Mouse (Mus musculus) myocyte (in vitro differentiated cells): Measurements from ENCODE around the gene Ogfod3. TPM values are rescaled to one million over a fixed set of nuclear protein-coding genes. Genes with fewer than 3 reads are reported as not detected.
A peak's percentile ranks its signal among the peaks of the same experiment; 100 is the strongest.

Experiments
- H3K27me3 ChIP-seq: one replicate; pipeline ENCODE4 v1.6.1; 2011; ENCODE audit not compliant: control insufficient read depth, insufficient read depth, insufficient read length
- H3K36me3 ChIP-seq: one replicate; pipeline ENCODE4 v1.6.1; 2011; ENCODE audit not compliant: control insufficient read depth, insufficient read depth
- H3K4me2 ChIP-seq: one replicate; pipeline ENCODE4 v1.6.1; 2011; ENCODE audit warnings: low read depth, control low read depth
- H3K4me3 ChIP-seq: one replicate; pipeline ENCODE4 v1.5.1; 2011; ENCODE audit warnings: mild to moderate bottlenecking, control low read depth, moderate library complexity
- H3K79me2 ChIP-seq: one replicate; pipeline ENCODE4 v1.6.1; 2011; ENCODE audit not compliant: control insufficient read depth, insufficient read depth
- H3ac ChIP-seq: one replicate; pipeline ENCODE4 v1.6.1; 2011; ENCODE audit not compliant: control insufficient read depth, insufficient read length
- CEBPB ChIP-seq: IDR thresholded peaks from 2 replicates; pipeline ENCODE4 v1.6.1; 2011; ENCODE audit warnings: mild to moderate bottlenecking, moderate library complexity; ENCODE audit not compliant: poor library complexity, insufficient read depth, severe bottlenecking
- E2F4 ChIP-seq: IDR thresholded peaks from one replicate; pipeline ENCODE4 v1.6.1; 2011; ENCODE audit warnings: mild to moderate bottlenecking, control low read depth, moderate library complexity; ENCODE audit not compliant: insufficient read depth
- MAX ChIP-seq: IDR thresholded peaks from one replicate; pipeline ENCODE4 v1.6.1; 2011; ENCODE audit warnings: low read depth, mild to moderate bottlenecking, control low read depth
- MYOD1 ChIP-seq, 3 experiments: IDR thresholded peaks; one replicate each; pipeline ENCODE4 v1.6.1; 2011; ENCODE audit warnings: control low read depth in 2 of 3, low read depth in 2 of 3, mild to moderate bottlenecking in 2 of 3, moderate library complexity in 1 of 3; ENCODE audit not compliant: insufficient read length in 2 of 3, control insufficient read depth in 1 of 3
- MYOG ChIP-seq, 3 experiments: IDR thresholded peaks; one replicate each; pipeline ENCODE4 v1.6.1; 2011; ENCODE audit warnings: control low read depth in 2 of 3, low read depth in 2 of 3, mild to moderate bottlenecking in 2 of 3; ENCODE audit not compliant: insufficient read length in 2 of 3, control insufficient read depth in 1 of 3, insufficient read depth in 1 of 3
- POLR2A ChIP-seq: IDR thresholded peaks from one replicate; pipeline ENCODE4 v1.6.1; 2011; ENCODE audit warnings: low read depth, mild to moderate bottlenecking, control low read depth, moderate library complexity; ENCODE audit not compliant: insufficient read length
- POLR2AphosphoS2 ChIP-seq: IDR thresholded peaks from one replicate; pipeline ENCODE4 v1.6.1; 2011; ENCODE audit warnings: low read depth, control low read depth; ENCODE audit not compliant: insufficient read length
- REST ChIP-seq: IDR thresholded peaks from one replicate; pipeline ENCODE4 v1.6.1; 2011; ENCODE audit warnings: mild to moderate bottlenecking, control low read depth, moderate library complexity; ENCODE audit not compliant: insufficient read depth, insufficient read length
- SRF ChIP-seq: IDR thresholded peaks from one replicate; pipeline ENCODE4 v1.6.1; 2011; ENCODE audit warnings: low read depth; ENCODE audit not compliant: control insufficient read depth, insufficient read length
- TCF12 ChIP-seq: IDR thresholded peaks from one replicate; pipeline ENCODE4 v1.6.1; 2011; ENCODE audit warnings: mild to moderate bottlenecking, control low read depth; ENCODE audit not compliant: poor library complexity, insufficient read depth, severe bottlenecking
- TCF3 ChIP-seq: IDR thresholded peaks from one replicate; pipeline ENCODE4 v1.6.1; 2011; ENCODE audit warnings: low read depth, control low read depth; ENCODE audit not compliant: insufficient read length
- USF1 ChIP-seq: IDR thresholded peaks from one replicate; pipeline ENCODE4 v1.6.1; 2011; ENCODE audit warnings: low read depth, mild to moderate bottlenecking, control low read depth, moderate library complexity
- polyA plus RNA-seq: library from polyadenylated mRNA; unstranded; fragments of >200 nt; fragmentation: generic; extraction: Trizol; gene quantifications from one replicate; pipeline ENCODE4 v1.2.1, GENCODE M21; 2012; ENCODE audit warnings: missing spikeins

Gene Ogfod3
- polyA plus RNA-seq, 1 experiment, result 12.5 TPM

GRCm38 (mm10) chr11:121198622-121199021, 5.9 kb downstream of the Ogfod3 start:
- Histone ChIP-seq H3K36me3 (no peaks in the 10 kb centered on the region), H3K27me3 (no peaks in the 10 kb centered on the region), H3K4me3 (no peak overlapping the region), H3K79me2 (no peaks in the 10 kb centered on the region), H3K4me2 (no peak overlapping the region), H3ac (no peak overlapping the region)
- TF ChIP-seq MYOG (IDR thresholded peaks at IDR 0.05; ENCODE audit: control insufficient read depth in 1 of 3, insufficient read depth in 1 of 3, insufficient read length in 2 of 3, low read depth in 2 of 3) (no peak), SRF (no peak), USF1 (no peak), CEBPB (peak; percentile 60; the same call in 1 of the 2 replicates), TCF3 (no peak), TCF12 (no peak), POLR2A (no peak), REST (no peak)

DNA sequence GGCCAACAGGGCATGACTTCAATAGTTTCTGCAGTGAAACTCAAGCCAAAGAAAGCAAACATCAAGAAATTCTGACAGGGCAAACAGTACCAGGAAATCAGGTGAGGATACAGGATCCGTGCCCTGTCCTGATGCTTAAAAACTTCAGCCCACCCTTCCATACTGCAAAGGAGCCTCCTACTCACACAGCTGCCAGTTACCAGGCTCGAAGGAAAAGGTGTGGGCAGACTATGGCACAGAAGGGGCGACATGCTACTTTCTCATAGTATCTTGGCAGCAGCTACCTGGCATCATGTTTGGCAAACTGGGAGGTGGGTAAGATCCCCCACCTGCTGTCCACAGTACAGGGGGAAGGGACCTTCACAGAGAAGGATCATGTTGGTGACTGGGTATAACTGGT, 11.1 kb downstream of the Ogfod3 start:
- TF ChIP-seq MYOD1 (IDR thresholded peaks at IDR 0.05; ENCODE audit: control insufficient read depth in 1 of 3, insufficient read length in 2 of 3, low read depth in 2 of 3) (no peak), USF1 (no peak), CEBPB (no peak), E2F4 (no peak), POLR2A (no peak), MAX (no peak), SRF (no peak), POLR2AphosphoS2 (no peak), MYOG (IDR thresholded peaks at IDR 0.05; ENCODE audit: control insufficient read depth in 1 of 3, insufficient read depth in 1 of 3, insufficient read length in 2 of 3, low read depth in 2 of 3) (no peak), REST (no peak), TCF3 (no peak)
- Histone ChIP-seq H3ac (no peak overlapping the region), H3K79me2 (no peaks in the 10 kb centered on the region), H3K36me3 (no peaks in the 10 kb centered on the region), H3K4me2 (no peak overlapping the region), H3K27me3 (no peaks in the 10 kb centered on the region), H3K4me3 (no peak overlapping the region)

DNA sequence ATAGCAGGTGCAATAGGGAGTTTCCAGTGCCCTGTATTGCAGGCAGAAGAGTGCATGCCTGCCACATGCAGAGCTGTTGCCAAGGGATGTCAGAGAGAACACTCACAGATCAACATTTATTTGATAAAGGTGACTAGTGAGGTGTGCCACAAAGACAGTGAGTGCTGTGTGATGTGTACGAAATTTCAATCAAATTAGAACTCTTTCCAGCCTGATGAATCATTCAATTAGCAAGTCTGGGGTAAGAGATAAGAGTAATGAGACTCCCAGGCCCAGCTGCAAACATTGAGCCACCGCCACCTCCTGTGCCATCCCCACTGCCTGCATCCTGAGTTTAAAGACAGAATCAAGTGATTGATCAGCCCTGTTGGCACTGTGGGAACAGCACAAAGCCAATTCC, 11.8 kb downstream of the Ogfod3 start:
- Histone ChIP-seq H3ac (no peak overlapping the region), H3K27me3 (no peaks in the 10 kb centered on the region), H3K4me3 (no peak overlapping the region), H3K79me2 (no peaks in the 10 kb centered on the region), H3K36me3 (no peaks in the 10 kb centered on the region), H3K4me2 (no peak overlapping the region)
- no peak for TF ChIP-seq MAX
- no peak for TF ChIP-seq TCF3
- no peak for TF ChIP-seq E2F4
- TF ChIP-seq POLR2A, result no peak
- TF ChIP-seq MYOD1 (IDR thresholded peaks at IDR 0.05; ENCODE audit: control insufficient read depth in 1 of 3, insufficient read length in 2 of 3, low read depth in 2 of 3), result no peak
- TF ChIP-seq REST, result no peak
- no peak for TF ChIP-seq POLR2AphosphoS2

DNA sequence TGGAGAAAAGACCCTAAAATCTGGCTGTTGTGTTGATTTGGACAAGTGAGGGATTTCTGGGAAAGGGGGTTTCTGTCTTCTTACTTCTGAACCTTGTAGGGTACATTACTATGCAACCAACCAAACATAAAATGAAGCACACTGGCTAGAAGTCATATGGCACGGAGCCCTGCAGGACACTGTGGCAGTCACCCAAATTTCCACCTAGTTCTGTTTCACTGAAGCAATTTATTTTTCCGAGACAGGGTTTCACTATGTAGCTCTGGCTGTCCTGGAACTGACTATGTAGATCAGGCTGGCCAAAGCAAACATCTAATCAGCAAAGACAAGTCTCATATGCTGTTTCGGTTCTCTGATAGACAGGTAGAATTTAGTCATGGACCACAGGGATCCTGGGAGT, 14.8 kb downstream of the Ogfod3 start:
- H3K79me2 ChIP-seq, result no peaks in the 10 kb centered on the region
- H3K4me3 ChIP-seq, result no peak overlapping the region
- TF ChIP-seq MAX, result no peak
- TF ChIP-seq CEBPB, result no peak
- TF ChIP-seq USF1, result no peak
- no peak for TF ChIP-seq MYOD1 (IDR thresholded peaks at IDR 0.05; ENCODE audit: control insufficient read depth in 1 of 3, insufficient read length in 2 of 3, low read depth in 2 of 3)
- no peak for TF ChIP-seq E2F4
- no peak for TF ChIP-seq TCF3
- TF ChIP-seq REST, result no peak
- no peak for TF ChIP-seq SRF
- no peak for TF ChIP-seq POLR2A
- no peak for TF ChIP-seq POLR2AphosphoS2
- TF ChIP-seq TCF12, result no peak
- TF ChIP-seq MYOG (IDR thresholded peaks at IDR 0.05; ENCODE audit: control insufficient read depth in 1 of 3, insufficient read depth in 1 of 3, insufficient read length in 2 of 3, low read depth in 2 of 3), result no peak
- no peak overlapping the region for H3ac ChIP-seq
- no peaks in the 10 kb centered on the region for H3K36me3 ChIP-seq
- H3K4me2 ChIP-seq, result no peak overlapping the region
- H3K27me3 ChIP-seq, result no peaks in the 10 kb centered on the region

DNA sequence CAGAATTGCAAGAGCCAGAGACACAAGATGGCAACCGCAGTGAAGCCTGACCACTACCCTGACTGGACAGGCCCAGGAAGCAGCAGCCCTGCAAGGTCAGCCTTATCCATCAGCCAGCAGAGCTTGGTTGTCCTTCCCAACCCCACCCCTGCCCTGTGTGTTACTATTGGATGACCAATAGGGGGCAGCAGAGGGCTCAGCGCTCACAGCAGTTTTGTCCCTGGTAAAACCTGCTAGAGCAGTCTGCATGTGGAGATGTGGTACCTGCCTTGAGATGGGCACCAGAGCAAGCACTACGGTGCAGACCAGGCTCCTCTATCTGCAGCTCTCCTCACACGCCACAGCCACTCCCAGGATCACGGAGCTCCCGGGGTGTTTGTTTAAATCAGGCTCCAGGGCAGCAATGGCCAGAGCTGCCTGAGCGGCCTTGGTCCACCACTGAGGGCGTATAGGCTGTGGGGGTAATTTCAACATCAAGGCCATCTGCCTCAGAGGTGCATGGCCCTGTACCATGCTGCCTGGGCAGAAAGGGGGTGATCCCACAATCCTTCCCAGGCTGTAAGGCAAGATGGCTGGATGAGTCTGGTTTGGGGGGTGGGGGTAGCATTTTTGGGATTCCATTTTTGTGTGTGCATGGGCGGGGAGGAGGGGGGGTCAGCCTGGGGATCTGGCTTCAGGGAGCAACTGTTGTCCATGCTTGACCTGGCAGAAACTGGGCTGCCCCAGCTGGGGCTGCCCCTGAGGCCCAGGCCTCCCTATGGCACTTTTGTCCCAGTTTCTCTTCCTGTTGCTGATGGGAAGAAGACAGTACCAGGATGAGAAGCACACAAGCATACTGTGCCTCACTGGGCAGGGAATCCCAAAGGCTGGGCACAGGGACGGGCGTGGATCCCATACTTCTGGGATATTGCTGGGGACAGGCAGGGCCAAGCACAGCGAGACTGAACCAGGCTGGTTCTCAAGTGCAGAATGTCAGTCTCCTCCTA, 27.9 kb downstream of the Ogfod3 start:
- H3K79me2 ChIP-seq, result no peaks in the 10 kb centered on the region
- H3K4me3 ChIP-seq, result no peak overlapping the region
- H3K4me2 ChIP-seq, result no peak overlapping the region
- H3K27me3 ChIP-seq, result no peaks in the 10 kb centered on the region
- no peaks in the 10 kb centered on the region for H3K36me3 ChIP-seq
- no peak overlapping the region for H3ac ChIP-seq
- TF ChIP-seq TCF3 (no peak), POLR2AphosphoS2 (no peak), REST (no peak), SRF (no peak)
